Mouse (Mus musculus): ENCODE data around the gene C9orf72. TPM values are rescaled to one million over a fixed set of nuclear protein-coding genes. Genes with fewer than 3 reads are reported as not detected.

C9orf72 gene
- polyA plus RNA-seq, 1 experiment: 40.9 TPM

DNA sequence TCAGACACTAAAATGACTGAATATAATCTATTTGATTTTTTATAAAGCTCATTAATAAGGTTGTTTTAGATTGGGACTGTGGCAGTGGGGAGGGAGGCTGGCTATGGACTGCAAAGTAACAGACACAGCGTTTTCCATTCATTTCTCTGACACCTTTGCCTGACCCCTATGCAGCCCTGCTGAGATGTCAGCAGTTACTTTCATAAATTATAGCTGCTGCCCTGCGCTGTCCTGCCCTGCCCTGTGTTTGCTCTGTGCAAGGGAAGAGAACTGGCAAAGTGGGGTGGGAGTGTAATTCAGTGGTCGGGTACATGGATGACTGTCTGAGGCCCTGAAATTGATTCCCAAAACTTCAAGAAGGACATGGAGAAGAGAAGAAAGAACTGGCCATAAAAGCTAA is 71.9 kb downstream of the C9orf72 start:
- DNase-seq (ENCODE audit: low read depth): no peak
- no peak for TF ChIP-seq CTCF (IDR thresholded peaks at IDR 0.05; ENCODE audit: borderline replicate concordance, extremely low read depth, insufficient read depth, insufficient read length)
- TF ChIP-seq POLR2A (IDR thresholded peaks at IDR 0.05; ENCODE audit: borderline replicate concordance, extremely low read depth, insufficient read depth, insufficient read length, poor library complexity, severe bottlenecking): no peak

DNA sequence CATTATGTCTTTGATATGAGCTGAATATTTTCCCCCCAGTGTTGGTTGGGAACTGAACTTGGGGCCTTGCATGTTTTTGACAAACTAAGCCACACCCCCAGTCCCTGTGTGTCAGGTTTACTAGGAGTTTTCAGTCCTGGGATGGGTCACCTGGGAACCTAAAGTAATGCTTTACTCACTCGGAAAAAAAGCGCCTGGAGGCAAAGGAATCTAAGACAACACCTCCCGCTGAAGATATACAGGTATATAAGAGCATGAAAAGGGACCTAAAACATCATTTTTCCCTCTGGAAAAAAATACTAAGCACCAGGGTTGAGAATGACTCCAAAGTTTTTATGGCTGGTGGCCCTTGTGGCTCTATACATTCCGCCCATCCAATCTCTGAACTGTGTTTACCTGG is 74.2 kb downstream of the C9orf72 start, which contains the start of gene Ifnk:
Gene Ifnk (plus strand): TSS at position 301 of the 400 bp plus-strand sequence.
- TF ChIP-seq CTCF (IDR thresholded peaks at IDR 0.05; ENCODE audit: borderline replicate concordance, extremely low read depth, insufficient read depth, insufficient read length) (no peak), POLR2A (IDR thresholded peaks at IDR 0.05; ENCODE audit: borderline replicate concordance, extremely low read depth, insufficient read depth, insufficient read length, poor library complexity, severe bottlenecking) (no peak)

DNA sequence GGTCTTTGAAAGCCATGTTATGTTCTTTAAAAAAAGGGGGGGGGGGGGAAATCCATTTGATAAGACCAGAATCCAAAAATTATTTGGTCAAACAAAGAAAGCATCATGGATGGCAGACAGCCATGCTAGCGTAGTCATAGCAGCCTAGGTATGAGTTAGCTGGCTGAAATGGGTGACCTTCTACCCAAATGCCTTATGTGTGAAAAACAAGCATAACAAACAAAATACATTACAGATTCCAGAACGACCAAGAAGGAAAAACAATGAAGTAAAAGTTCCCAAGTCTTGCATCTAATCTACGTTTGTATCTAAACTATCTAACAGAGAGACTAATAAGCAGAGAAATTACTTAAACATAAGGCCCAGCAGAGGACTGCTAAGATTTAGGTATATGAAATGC is 75.3 kb downstream of the C9orf72 start:
- TF ChIP-seq POLR2A (IDR thresholded peaks at IDR 0.05; ENCODE audit: borderline replicate concordance, extremely low read depth, insufficient read depth, insufficient read length, poor library complexity, severe bottlenecking) (no peak), CTCF (IDR thresholded peaks at IDR 0.05; ENCODE audit: borderline replicate concordance, extremely low read depth, insufficient read depth, insufficient read length) (no peak)
- DNase-seq (ENCODE audit: low read depth): no peak

More for the DNA sequence above, 74.2 kb downstream of the C9orf72 start, which contains the start of gene Ifnk:
- DNase-seq (ENCODE audit: low read depth): no peak

DNA sequence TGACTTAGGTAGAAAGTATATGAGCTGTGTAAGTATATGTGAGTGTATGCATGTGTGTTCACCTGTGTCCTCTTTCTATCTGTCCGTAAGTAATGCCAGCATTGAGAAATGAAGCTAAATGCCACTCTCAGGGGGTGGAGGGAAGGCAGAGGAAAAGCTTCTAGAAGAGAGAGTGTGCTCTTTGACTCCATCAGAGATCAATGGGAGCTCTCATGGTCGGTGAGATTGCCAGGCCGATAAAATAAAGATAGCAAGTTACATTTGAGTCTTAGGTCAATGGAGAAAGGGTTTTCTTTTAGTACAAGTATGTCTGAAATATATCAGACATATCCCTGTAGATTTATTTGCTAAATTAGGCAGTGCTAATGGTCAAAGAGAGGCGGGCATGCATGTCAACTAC is 77.6 kb downstream of the C9orf72 start:
- TF ChIP-seq POLR2A (IDR thresholded peaks at IDR 0.05; ENCODE audit: borderline replicate concordance, extremely low read depth, insufficient read depth, insufficient read length, poor library complexity, severe bottlenecking) (no peak), CTCF (IDR thresholded peaks at IDR 0.05; ENCODE audit: borderline replicate concordance, extremely low read depth, insufficient read depth, insufficient read length) (no peak)
- no peak for DNase-seq (ENCODE audit: low read depth)

DNA sequence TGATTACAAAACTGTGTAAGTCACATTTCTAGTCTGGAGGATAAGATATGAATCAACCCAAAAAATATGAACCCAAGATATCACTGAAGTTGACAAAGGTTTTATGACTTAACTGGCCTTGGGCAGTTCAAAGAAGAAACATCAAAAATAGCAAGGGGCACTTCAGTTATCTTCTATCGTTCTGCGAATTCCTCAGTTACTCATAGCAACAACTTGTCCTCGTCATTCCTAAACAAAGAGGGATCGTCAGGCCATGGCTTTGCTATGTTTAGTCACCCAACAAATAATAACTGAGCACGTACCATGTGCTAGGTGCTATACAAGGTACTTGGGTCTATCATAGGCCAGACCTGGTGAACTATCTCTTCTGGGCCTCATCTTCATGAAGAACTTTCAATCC is 79.4 kb downstream of the C9orf72 start:
- TF ChIP-seq CTCF (IDR thresholded peaks at IDR 0.05; ENCODE audit: borderline replicate concordance, extremely low read depth, insufficient read depth, insufficient read length) (no peak), POLR2A (IDR thresholded peaks at IDR 0.05; ENCODE audit: borderline replicate concordance, extremely low read depth, insufficient read depth, insufficient read length, poor library complexity, severe bottlenecking) (no peak)
- DNase-seq (ENCODE audit: low read depth): no peak

DNA sequence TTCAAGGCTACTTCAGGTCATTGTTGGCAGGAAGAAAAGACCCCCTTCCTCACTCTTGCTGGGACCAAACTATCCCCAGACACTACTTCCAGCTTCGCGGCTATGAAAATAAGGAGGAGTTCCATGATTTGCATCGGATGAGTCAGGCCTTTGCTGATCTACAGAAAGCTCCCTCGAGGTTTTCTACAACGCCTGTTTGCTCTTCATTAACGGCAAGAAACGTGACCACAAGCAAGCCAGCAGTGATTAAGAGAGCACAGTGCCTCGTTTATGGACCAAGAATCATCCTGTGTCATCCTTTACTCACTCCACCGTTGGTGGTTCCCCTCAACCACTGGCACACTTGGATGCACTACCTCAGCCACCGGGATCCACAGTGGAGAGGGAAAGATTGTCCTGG is 80.2 kb downstream of the C9orf72 start:
- no peak for TF ChIP-seq POLR2A (IDR thresholded peaks at IDR 0.05; ENCODE audit: borderline replicate concordance, extremely low read depth, insufficient read depth, insufficient read length, poor library complexity, severe bottlenecking)
- TF ChIP-seq CTCF (IDR thresholded peaks at IDR 0.05; ENCODE audit: borderline replicate concordance, extremely low read depth, insufficient read depth, insufficient read length): no peak
- DNase-seq (ENCODE audit: low read depth): no peak

DNA sequence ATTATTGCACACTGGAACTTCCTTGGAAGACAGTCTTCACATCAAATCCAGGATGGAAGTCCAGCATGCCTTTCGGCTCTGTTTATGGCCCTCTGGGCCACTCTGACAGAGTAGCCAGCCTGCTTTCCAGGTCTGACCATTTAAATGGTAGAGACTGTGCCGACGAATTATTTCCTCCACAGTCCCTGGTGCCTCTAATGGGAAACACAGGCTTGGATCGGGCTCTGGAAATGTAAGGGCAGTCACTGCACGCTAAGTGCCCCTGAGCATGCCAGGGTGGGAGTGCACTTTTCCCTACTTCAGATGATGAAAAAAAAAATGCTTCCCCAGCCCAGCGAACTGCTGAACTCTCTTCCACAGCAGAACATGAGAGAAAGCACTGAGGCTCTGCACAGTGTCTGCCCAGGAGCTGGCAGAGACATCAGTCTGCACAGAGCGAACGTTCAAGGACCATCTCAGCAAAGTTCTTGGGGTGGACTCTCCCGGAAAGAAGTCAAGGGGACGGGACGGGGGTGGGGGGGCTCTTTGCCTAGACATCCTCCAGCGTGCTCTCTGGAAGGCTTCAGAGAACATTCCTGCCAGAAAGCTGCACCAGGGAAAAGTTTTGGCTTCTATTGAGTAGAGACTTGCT is 82.4 kb downstream of the C9orf72 start:
- no peak for DNase-seq (ENCODE audit: low read depth)
- TF ChIP-seq POLR2A (IDR thresholded peaks at IDR 0.05; ENCODE audit: borderline replicate concordance, extremely low read depth, insufficient read depth, insufficient read length, poor library complexity, severe bottlenecking) (no peak), CTCF (IDR thresholded peaks at IDR 0.05; ENCODE audit: borderline replicate concordance, extremely low read depth, insufficient read depth, insufficient read length) (no peak)

Other genes with a start within 250 kb of the C9orf72 start
- gene Ifnk, start 74.1 kb downstream of the C9orf72 start, polyA plus RNA-seq (2012; rRNA removed): not detected in 2 replicates
- 2.8 and 2.9 TPM in 2 replicates for gene Mob3b, start 68.7 kb downstream of the C9orf72 start, polyA plus RNA-seq (2012; rRNA removed)

All from brain, embryonic 14.5 days (tissue).